Mouse (Mus musculus): ENCODE measurements around the gene Ror2.

Ror2 gene

GRCm38 (mm10) chr13:53125627-53126026 is 160.3 kb downstream of the Ror2 start:
- no peak for DNase-seq (ENCODE audit: low spot score)

- no peak for DNase-seq (ENCODE audit: low spot score)
These were observed 163.8 kb downstream of the Ror2 start for GRCm38 (mm10) chr13:53122085-53122484.

DNA sequence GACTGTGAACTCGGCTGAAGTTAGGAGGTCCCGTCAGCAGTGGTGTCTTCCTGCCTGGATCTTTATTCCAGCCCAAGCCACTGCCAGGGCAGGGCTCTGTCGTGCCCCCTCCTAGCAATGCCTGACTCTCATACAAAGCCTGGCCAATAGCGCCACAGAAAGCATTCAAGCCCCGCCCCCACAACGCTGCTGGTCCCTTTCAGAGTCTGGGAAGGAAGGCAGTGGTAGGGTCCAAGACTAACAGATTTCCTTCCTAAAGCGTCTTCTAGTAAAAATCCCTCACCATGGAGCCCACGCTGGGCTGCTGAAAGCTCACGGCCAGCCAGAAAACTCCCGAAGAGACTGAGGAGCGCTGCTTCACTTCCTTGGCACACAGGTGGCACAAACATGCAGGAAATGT is 165.0 kb downstream of the Ror2 start:
- no peak for DNase-seq (ENCODE audit: low spot score)

- DNase-seq (ENCODE audit: low spot score) = peak; percentile 22
These were observed 166.1 kb downstream of the Ror2 start for GRCm38 (mm10) chr13:53119586-53120426.

DNA sequence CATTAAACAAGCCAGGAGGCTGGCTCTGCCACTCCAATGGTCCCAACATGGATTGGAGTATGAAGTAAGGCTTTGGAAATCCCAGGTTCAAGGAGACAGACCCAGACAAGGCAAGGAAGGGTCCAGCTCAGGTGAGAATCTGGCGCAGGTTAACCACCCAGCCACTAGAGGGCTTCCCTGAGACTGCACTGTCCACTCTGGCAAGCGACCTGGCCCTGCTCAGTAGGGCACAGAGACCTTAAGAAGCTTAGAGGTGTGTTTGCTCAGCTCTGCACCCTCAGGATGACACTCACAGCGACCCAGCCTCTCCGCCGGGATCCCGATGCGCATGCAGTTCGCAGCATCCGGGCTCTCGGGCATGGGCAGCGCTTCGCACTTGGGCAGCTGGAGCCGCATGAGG is 167.5 kb downstream of the Ror2 start:
- DNase-seq (ENCODE audit: low spot score) = no peak

- DNase-seq (ENCODE audit: low spot score) = no peak
These were observed 168.0 kb downstream of the Ror2 start for GRCm38 (mm10) chr13:53117921-53118320.

DNA sequence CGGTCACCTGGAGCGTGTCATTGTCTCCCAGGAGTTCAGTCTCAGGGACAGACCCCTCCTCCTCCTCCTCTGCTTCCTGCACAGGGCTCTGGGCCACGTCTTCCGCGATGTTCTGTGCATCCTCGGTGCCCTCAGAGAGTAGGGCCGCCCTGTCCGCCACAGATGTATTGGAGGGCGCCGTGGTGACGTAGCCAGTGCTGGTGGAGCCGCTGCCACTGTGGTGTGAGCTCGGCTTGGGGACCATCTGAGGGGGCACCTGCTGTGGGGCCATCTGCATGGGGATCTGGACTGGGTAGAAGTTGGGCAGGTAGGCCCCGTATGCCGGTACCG is 175.7 kb downstream of the Ror2 start:
- no peak for DNase-seq (ENCODE audit: low spot score)

DNA sequence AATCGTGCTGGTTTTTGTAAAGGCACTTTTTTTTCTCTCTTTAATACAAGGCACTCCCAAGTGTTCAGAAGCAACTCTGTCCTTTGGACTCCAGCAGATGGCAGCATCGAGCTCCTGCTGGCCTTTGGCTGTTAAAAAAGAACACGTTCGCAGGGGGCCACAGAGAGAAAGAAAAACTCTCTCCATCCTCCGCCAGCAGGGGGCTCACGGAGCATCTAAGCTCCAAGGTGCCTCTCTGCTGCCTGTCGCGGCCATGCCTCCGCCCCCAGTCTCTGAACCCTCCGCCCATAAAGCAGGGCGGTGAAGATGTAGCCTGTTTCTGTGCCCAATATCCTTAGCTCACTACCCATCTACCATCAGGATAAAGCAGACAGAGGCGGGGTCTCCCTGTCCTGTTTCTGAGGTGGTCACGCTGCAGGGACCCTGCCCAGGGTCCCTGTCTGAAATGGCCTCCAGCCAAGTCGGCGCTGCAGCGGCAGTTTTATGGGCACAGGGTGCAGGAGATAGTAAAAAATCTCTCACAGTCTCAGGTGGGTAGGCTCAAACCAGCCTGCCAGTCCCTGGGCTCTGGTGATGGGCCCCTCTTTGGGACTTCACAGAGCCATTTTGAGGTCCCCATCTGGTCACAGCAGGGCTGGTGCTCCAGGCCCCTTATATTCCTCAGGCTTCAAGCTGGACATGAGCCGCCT is 176.2 kb downstream of the Ror2 start:
- DNase-seq (ENCODE audit: low spot score) = peak; percentile 79

- DNase-seq (ENCODE audit: low spot score) = no peak
These were observed 179.2 kb downstream of the Ror2 start for GRCm38 (mm10) chr13:53106676-53107075.

DNA sequence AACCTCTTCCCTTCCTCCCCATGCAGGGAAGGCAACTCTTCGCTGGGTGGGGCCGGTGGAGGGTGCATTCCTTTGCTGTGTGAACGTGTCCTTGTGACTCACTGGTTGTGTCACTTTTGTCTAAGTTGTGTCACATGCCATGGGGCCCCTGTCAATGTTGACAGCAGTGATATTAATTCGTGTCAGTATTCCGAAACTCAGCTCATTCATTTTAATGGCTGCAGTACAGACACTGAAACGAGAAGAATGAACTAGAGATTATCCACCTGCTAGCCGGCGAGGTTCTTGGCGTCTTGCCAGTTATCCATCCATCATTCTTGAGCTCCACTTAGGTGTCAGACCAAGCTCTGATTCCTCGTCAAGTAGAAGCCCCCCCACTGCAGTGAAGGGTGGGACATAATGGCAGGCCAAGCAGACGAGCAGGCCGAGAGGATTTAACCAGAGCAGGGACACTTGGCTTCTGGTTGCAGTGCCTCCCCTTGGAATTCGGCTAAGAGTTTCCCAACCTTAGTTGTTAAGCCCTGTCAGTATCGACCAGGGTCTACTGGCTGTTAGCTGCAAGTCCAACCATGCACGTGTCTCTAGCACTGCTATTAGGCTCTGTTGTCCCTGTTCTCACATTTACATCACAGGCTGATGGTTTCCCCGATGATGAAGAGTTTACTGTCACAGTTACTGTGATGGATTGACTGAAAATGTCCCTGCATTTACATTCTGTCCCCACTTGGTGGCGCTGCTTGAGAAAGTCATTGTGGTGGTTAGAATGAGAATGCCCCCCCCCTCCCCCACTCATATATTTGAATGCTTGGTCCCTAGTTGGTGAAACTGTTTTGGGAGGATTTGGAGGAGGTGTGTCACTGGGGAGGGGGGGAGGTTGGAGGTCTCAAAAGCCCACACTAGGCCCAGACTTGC is 185.9 kb downstream of the Ror2 start:
- no peak for DNase-seq (ENCODE audit: low spot score)

DNA sequence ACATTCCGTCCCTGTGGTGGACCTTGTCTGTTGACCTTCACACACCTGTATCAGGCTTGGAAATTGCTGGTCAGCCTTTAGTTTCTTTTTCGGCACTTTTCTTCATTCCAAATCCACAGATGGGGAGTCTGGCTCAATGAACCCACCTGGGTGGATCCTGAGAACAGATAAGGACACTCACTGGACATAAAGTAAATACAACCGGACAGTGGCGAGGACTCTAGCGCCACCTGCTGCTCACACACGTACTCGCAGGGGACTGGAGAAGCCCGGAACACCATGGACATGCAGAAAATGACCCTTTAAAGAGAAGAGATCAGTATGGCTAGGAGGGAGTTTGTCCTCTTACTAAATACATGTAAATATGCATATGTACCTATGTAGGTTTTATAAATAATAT is 189.3 kb downstream of the Ror2 start:
- DNase-seq (ENCODE audit: low spot score) = peak; percentile 16

DNA sequence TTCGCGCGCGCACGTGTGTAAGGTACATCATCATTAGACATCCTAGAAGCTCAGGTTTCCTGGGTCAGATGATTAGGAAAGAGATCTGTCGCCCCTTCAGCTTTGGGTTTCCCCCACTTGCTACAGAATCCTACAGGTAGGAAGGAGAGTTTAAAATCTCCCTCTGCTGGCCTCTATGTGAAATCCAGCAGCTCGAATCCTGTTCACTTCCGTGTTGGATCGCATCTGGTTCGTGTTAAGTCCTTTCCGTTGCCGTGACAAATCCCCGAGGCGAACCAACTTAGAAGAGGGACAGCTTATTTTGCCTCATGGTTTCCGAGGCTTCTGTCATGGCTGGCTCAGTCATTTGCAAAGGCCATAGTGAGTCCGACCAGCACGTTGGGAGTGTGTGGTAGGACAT is 190.7 kb downstream of the Ror2 start:
- no peak for DNase-seq (ENCODE audit: low spot score)

DNA sequence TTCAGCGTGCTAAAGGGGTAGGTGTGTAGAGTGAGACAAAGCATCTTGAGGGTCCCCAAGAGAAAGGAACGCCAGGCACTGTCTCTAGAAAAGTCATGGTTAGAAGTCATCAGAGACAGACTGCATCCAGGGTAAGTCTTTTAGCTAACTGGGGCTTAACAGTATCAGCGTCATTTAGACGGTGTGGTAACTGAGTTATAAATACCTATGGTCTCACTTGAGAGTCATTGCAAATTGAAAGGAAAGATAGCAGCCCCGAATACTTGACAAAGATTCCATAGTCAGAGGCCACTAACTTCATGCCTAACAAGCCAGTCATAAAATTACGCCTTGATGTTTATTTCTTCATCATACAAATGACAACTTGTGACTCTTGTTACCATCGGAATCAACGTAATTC is 191.3 kb downstream of the Ror2 start:
- no peak for DNase-seq (ENCODE audit: low spot score)

DNA sequence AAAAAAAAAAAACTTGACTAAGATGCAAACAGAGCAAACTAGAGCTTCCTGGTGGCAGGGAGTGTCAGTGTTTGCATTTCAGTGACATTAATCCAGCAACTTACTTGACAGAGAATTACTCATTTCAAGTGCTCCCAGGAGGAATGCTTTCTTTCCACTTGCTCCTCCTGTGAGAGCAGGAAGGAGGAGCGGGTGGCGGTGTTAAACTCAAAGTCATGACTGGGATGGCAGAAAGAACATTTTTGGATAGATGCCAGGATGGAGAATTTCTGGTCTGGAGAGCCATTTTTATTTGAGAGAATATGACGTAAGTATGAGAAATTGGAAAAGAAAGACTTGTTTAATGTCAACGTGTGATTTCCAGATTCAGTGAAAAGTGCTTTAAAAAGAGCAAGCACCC is 192.5 kb downstream of the Ror2 start:
- DNase-seq (ENCODE audit: low spot score) = no peak

- DNase-seq (ENCODE audit: low spot score) = no peak
These were observed 199.2 kb downstream of the Ror2 start for GRCm38 (mm10) chr13:53086552-53087282.

DNA sequence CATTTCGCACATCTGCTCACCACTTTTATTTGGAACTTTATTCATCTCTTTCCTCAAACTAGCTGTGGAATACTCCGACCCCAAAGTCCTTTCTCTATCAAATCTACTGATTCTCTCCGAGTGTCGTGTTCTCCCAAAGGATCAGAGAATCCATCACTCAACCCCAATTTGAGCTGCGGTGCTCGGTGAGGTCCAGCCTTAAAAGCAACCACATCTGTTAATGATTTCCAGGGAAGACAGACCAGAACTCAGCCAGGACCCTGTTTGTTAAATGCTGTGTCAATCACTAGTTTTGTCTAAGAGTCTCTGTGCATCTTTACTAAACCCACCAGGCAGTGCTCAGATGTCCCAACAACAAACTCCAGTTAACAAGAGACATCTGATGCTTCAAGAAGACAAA is 204.1 kb downstream of the Ror2 start:
- no peak for DNase-seq (ENCODE audit: low spot score)

GRCm38 (mm10) chr13:53077732-53078345 is 208.1 kb downstream of the Ror2 start:
- DNase-seq (ENCODE audit: low spot score) = no peak

- DNase-seq (ENCODE audit: low spot score) = no peak
These were observed 210.9 kb downstream of the Ror2 start for GRCm38 (mm10) chr13:53075006-53075405.

DNA sequence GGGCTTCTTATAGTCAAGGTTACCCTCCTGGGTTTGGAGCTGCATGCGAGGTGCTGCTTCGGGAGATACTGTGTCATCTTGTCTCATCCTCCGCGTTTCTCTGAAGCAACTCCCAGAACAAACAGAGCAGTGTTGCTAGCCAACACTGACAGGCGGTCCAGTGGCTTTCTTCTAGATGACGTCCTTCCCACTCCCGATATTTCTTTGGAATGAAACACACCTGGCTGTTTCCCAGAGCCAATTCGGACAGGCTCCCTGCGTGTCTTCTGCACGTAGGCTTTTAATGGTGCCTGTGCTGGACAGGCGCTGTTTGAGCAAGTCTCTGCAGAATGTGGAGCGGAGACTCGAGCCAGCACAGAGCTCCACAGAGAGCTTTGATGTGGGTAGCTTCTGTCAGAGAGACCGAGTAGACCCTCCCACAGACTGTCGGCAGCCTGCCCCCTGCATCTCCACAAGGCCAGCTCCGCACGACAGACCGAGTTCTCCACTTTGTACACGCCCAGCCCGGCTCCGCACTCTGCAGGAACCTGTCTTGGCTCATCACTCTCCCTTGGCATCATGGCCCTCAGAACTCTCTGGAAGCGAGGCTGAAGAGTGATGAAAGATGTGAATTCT is 216.7 kb downstream of the Ror2 start:
- no peak for DNase-seq (ENCODE audit: low spot score)

- DNase-seq (ENCODE audit: low spot score) = no peak
These were observed 217.5 kb downstream of the Ror2 start for GRCm38 (mm10) chr13:53068461-53068860.

GRCm38 (mm10) chr13:53067949-53068348 is 218.0 kb downstream of the Ror2 start:
- no peak for DNase-seq (ENCODE audit: low spot score)

Measured in T-cell, adult 2 months (primary cell).